Mouse (Mus musculus) adrenal gland, postnatal 14 days (tissue): ENCODE data around the gene Ndufb8. TPM values are rescaled to one million over a fixed set of nuclear protein-coding genes. Genes with fewer than 3 reads are reported as not detected.
A peak's percentile ranks its signal among the peaks of the same experiment; 100 is the strongest.

Source experiments
- DNase-seq: peaks from one replicate; pipeline ENCODE4 v3.0.0; 2021; ENCODE audit warnings: mixed read lengths
- long read RNA-seq, 2 experiments: library from polyadenylated mRNA; stranded (forward); transcript quantifications; one replicate each; pipeline ENCODE4 v2.0.0; 2021
- total RNA-seq: library from RNA; stranded (reverse); gene quantifications from 2 replicates; pipeline ENCODE4 v1.2.3, GENCODE M21; 2021

Gene Ndufb8
- total RNA-seq: 943 and 1,009 TPM in 2 replicates
- long read RNA-seq, experiment 1, transcript Ndufb8-202 (2 exons, 341 nt): minor isoform, 14 of 607 reads
- long read RNA-seq, experiment 1, transcript Ndufb8-205 (5 exons, 603 nt): minor isoform, 6 of 607 reads
- long read RNA-seq, experiment 1, transcript Ndufb8-209 (5 exons, 2,142 nt): minor isoform, 11 of 607 reads
- long read RNA-seq, experiment 1, transcript Ndufb8-201 (5 exons, 680 nt): major isoform, 535 of 607 reads
- long read RNA-seq, experiment 1, partial matches to known transcripts: 29 of 607 reads
- long read RNA-seq, experiment 1, other reads (novel, unspliced or antisense): 12 of 607 reads
- long read RNA-seq, experiment 2, transcript Ndufb8-201 (5 exons, 680 nt): major isoform, 689 of 777 reads
- long read RNA-seq, experiment 2, transcript Ndufb8-205 (5 exons, 603 nt): minor isoform, 9 of 777 reads
- long read RNA-seq, experiment 2, transcript Ndufb8-209 (5 exons, 2,142 nt): minor isoform, 8 of 777 reads
- long read RNA-seq, experiment 2, transcript Ndufb8-202 (2 exons, 341 nt): minor isoform, 15 of 777 reads
- long read RNA-seq, experiment 2, partial matches to known transcripts: 44 of 777 reads
- long read RNA-seq, experiment 2, other reads (novel, unspliced or antisense): 12 of 777 reads

DNA sequence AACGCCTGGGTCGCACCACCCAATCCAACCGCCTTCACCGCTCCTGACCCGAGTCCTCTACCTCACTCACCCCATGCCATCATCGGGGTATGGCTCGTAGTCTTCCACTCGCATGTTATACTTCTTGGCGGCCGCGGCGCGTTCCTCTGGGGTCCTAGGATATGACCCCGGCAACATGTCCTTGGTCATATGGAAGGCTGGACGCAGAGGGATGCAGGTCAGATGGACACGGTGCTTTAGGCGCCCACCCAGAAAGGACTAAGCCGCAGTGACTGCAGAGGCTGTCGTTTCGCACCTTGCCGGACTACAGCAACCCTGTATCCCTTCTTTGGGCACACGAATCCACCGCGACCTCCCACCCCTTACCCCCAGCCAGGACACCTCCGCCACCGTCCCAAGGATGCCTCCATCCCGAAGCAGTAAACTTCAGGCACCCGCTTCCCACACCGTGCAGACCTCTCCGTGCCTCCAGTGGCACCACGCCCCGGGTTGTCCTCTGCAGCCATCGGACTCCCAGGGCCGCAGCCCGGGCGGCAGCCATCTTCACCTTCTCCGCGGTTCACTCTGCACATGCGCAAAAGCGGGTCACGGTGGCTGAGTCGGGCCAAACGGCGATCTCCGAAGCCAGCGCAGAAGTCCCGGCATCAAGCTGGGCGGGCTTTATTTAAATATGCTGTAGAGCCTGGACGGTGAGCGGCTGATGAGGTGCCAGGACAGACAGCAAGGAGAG, at the start of gene Ndufb8:
TSS of gene Ndufb8 (minus strand) at position 580 of the 730 bp plus-strand sequence.
- peak; percentile 98 for DNase-seq

DNA sequence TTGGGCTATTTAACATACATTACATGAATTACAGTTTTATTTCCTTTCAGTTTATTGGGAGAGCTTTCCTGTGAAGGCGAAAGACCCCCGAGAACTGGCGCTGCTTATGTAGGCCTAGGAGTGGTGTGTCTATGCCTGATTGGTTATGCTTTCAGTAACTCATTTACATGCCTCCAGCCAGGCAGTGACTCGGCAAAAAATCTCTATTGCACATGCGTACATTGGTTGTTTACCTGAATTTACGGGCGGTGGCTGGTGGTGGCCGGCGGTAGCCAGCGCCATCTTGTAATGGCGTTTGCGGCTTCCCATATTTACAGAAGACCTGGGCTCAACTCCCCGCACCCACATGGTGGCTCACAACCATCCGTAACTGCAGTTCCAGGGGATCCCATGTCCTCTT, 38.9 kb upstream of the Ndufb8 start:
- DNase-seq: no peak

DNA sequence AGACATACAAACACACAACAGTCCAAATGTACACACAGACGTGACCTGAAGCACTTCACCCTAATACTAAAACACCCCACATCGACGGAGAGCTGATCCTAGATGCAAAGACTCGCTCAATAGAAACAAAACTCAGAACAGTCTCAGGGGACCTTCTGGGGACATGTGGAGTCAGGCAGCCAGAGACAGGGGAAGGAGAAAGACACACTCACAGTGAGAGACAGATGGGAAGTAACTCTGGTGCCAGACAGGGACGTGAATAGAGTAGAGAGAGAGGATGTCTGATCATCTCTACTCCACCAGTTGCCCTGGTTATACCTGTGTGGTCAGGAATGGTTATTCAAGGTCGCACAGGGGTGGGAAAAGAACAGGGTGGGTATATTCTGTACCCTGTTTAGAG, 36.4 kb upstream of the Ndufb8 start:
- no peak for DNase-seq

DNA sequence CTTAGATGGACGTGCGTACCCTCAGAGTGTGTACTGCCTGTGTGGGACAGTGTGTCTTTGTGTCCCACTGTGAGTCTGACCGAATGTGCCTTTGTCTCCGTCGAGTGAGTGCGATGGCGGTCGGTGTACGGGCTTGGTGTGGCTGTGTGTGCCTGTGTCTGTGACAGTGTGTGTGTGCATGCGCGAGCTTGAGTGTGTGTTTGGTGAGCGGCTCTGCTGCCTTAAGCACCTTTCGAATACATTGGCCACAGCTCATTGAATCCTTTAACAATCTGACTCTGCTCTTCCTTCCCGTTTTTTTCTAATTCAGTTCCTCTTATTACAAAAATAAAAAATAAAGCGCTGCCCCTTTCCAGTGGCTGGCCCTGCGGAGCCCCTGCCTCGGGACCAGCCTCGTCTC, 35.8 kb upstream of the Ndufb8 start:
- DNase-seq: no peak

- no peak for DNase-seq
Observed at GRCm38 (mm10) chr19:44589591-44590223, 34.5 kb upstream of the Ndufb8 start.

- DNase-seq: no peak
Observed at GRCm38 (mm10) chr19:44588036-44588435, 32.8 kb upstream of the Ndufb8 start.

DNA sequence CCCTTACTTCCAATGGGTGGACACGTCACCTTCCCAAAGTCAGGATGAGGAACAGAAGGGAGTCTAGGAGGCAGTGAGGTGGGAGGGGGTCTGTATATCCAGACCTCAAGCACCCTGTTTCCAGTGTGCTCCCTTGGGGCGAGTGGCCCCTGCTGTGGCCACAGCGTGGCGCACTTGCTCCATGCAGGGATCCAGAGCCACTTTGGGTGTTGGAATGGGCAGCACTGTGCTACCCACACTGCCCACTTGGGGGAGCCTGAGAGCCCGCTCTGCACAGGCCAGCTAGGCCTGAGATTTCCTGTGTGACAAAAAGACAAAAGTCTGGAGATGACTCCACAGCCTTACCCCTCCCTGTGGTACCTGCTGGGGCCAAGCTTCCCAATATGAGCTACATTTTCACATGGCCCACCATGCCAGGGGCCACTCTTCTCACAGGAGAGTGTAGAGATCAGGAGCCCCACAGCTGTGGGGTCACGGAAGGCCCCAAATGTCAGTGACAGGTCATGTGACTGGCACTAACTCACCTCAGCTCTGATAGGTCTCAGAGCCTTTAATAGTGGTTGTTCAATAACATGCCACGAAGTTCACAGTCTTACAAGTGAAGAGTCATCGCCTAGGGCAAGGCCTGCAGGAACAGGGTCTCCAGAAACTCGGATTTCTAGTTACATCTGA, 27.5 kb upstream of the Ndufb8 start:
- peak; percentile 96 for DNase-seq

DNA sequence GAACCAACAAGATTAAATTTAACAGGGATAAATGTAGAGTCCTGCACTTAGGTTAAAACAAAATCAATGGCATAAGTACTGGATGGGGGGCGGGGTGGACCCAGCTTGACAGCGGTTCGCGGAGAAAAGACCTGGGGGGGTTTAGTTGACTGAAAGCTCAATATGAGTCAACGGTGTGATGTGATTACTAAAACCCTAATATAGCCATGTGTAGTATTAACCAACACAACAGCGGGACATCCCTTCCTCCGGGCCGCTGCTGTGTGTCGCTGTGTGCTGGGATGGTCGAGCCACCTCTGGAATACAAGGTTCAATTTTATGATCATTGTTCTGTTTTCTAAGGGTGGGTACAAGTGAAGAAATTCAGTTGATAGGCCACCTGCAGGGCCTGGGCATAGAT, 26.9 kb upstream of the Ndufb8 start:
- DNase-seq: no peak

GRCm38 (mm10) chr19:44578038-44578437, 22.8 kb upstream of the Ndufb8 start:
- no peak for DNase-seq

DNA sequence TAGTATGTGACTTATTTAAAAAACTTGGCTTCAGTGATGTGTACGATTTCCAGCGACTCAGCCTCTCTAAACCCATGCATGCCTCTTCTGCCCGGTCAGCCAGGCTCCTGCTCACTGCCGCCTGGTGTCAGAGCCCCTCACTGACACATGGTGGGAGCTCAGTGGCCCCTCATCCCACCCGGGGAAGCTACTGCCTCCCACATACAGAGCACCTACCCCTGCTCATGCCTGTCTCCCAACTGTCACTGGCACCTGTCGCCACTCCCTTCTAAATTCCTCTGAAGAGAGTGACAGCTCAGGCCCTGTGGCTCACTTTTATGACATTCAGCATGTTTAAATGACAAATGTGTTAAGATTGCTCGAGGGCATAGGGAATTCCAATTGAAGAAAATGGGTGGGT, 21.0 kb upstream of the Ndufb8 start:
- no peak for DNase-seq

DNA sequence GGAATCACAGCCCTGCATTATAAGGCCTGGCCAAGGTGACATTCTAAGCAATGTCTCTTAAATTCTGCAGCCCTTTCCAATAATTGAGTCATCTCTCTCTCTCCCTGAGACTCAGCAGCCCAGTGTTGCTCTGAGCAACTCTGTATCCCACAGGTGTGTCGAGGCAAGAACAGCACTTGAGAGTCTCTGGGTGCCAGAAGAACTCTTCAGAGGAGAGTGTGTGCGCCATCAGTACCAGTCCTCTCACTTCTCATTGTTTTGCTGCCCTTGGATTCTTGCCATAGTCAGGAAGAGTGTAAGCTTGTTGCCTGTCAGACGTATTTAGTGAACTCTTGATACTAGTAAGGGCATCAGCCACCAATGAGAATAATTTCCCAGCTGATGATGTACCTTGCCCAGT, 12.5 kb upstream of the Ndufb8 start:
- no peak for DNase-seq

DNA sequence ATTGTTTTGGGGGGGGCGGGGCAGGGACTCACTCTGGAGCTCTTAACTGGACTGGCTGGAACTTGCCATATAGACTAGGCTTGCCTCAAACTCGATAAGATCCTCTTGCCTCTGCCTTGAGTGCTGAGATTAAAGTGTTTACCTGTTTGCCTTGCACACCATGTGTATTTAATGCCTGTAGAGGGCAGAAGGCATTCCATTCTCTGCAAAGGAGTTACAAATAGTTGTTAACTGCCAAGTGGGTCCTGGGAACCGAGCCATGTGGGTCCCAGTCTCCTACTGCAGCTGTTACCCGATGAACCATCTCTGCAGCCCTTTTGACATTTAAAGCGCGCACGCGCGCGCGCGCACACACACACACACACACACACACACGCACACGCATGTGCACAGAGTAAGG, 8.8 kb upstream of the Ndufb8 start:
- no peak for DNase-seq

DNA sequence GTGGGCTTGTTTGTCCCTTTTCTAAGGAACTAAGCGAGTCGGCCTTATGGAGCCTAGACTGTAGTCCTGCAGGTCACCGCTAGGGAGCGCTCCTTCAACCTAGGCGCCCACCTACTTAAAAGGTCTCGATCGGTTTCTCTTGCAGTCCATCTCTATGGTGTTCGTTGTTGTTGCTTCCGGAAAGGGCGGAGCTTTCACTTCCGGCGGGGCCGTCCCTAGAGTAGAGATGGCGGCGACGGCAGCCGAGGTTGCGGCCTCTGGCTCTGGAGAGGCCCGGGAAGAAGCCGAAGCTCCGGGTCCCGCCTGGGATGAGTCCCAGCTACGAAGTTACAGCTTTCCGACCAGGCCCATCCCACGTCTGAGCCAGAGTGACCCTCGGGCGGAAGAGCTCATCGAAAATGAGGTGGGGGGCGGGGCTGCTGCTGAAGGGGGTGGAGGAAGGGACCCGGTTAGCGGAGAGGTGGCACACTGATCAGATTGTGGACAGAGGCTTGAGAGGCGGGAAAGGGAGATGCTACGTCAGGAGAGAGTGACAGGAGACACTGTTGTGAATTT, 7.5 kb upstream of the Ndufb8 start, which contains the start of gene Hif1an:
TSS of gene Hif1an (plus strand) at position 199 of the 555 bp plus-strand sequence.
- DNase-seq: peak; percentile 95

GRCm38 (mm10) chr19:44554490-44554860, 765 bp downstream of the Ndufb8 start:
- DNase-seq: peak; percentile 18

DNA sequence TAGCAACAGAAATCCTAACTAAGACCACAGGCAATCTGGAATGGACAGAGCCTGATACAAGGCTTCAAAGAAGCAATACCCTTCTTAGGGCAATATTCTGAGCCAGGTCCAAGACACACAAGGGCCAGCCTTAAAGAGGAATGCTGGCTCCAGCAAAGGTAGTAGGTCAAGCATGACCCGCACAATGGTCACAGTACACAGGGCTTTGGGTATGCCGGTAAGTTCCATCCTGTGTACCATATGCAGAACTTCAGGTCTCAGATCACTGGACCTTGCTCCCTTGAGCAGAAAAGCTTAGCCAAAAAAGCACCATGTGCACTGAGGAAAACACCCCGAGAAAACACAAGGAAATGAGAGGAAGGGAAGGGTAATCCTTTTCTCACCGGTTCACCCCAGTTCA, 2.0 kb downstream of the Ndufb8 start:
- no peak for DNase-seq

GRCm38 (mm10) chr19:44552731-44553130, 2.5 kb downstream of the Ndufb8 start, which contains the start of gene Gm20538:
Gene Gm20538 (minus strand): TSS chr19:44552831.
- DNase-seq: no peak

DNA sequence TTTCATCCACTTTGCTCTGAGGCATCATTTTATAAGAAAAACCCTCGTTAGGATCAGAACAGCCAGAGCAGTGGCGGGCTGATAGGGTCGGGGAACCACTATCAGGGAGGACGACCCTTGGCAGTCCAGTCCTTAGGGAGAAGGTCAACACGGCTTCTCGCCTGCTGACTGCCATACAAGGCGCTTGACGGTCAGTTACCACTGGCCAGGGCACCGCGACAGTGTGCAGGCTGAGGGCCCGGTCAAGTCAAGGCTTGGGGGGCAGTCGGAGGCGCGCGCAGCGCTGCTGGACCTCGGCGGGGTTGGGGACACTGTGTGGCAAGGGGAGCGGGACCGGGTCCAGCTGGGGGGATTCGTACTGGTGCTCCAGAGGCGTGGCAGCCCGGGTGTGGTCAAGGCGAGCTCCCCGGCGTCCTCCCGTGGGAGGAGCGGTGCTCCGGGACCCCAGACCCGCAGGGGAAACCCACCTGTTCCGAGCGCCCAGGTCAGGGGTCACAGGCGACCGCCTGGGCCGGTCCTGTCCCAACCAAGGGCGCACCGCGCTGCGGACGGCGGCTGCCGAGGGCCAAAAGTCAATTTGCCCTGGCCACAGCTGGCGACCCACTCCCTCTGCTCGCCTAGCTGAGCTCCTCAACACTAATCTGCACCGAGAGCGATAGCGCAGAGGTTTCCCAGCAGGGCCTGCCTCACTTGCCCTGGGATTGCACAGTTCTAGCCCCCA, 9.8 kb downstream of the Ndufb8 start, which contains the start of gene Sec31b:
TSS of gene Sec31b (minus strand) at position 544 of the 721 bp plus-strand sequence.
- DNase-seq: peak; percentile 76

DNA sequence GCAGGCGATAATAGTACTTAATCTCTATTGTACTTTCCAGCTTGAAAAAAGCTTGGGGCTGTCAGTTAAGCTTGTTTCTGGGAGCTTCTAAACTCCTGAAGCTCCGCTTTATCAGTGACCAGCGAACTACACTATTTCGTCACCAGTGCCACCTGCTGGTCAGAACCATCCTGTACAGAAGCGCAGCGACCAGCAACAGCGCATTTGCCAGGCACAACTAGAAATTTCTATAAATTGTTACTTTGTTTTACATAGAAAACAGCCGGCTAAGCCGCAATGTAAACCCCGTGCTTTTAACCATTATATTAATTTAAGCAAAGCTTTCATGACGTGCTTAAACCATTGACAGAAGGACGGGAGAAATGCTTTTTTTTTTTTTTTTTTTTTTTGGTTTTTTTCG, 10.5 kb downstream of the Ndufb8 start:
- DNase-seq: peak; percentile 85

- no peak for DNase-seq
Observed at GRCm38 (mm10) chr19:44544372-44544771, 10.9 kb downstream of the Ndufb8 start.

- DNase-seq: no peak
Observed at GRCm38 (mm10) chr19:44542694-44543178, 12.5 kb downstream of the Ndufb8 start.

DNA sequence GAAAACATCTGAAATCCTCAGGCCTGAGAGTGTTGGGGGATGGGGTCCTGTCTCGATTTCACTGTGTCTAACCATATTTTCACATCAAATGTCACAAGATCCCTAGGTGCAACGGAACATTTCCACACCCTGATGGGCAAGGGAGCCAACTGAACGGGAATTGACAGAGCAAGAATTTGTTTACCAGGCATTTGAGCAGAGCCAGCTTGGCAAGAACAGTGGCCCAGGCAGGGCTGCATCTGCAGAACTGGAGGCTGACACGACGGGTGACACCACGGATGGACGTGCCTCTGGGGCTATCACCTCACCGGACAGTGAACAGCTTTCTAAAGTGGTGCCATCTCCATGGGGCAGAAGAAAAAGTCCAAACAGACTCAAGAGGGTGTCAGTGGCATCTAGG, 17.8 kb downstream of the Ndufb8 start:
- no peak for DNase-seq
